Mouse (Mus musculus) kidney, postnatal 0 days (tissue): ENCODE measurements around the gene Pheta2. TPM values are rescaled to one million over a fixed set of nuclear protein-coding genes. Genes with fewer than 3 reads are reported as not detected.

Experiments
- ATAC-seq: fragments of 200-750 bp; cut with Nextera tagmentation; replicated peaks from 2 replicates; pipeline ENCODE4 v1.8.0; 2017; ENCODE audit warnings: low read depth, moderate number of reproducible peaks, moderate TSS enrichment, moderate library complexity; ENCODE audit not compliant: low FRiP score
- DNase-seq: peaks from one replicate; pipeline ENCODE4 v3.0.0-alpha.2; 2016; ENCODE audit warnings: low spot score
- H3K27ac ChIP-seq: fragments of 300-500 bp; sonication (generic); 2 replicates; pipeline ENCODE4 v1.5.1; 2014; ENCODE audit warnings: mild to moderate bottlenecking
- H3K27me3 ChIP-seq: fragments of 300-500 bp; sonication (generic); 2 replicates; pipeline ENCODE4 v1.6.1; 2014; ENCODE audit warnings: low read length, mixed read lengths; ENCODE audit not compliant: insufficient read depth
- H3K36me3 ChIP-seq: fragments of 300-500 bp; sonication (generic); 2 replicates; pipeline ENCODE4 v1.6.1; 2014; ENCODE audit warnings: low read length, mixed read lengths; ENCODE audit not compliant: insufficient read depth
- H3K4me1 ChIP-seq: fragments of 300-500 bp; sonication (generic); replicated peaks from 2 replicates; pipeline ENCODE4 v1.6.1; 2014; ENCODE audit warnings: antibody characterized with exemption, low read length, mixed read lengths; ENCODE audit not compliant: insufficient read depth
- H3K4me2 ChIP-seq: fragments of 300-500 bp; sonication (generic); 2 replicates; pipeline ENCODE4 v1.6.1; 2014; ENCODE audit warnings: mild to moderate bottlenecking, low read length, moderate library complexity, mixed read lengths
- H3K4me3 ChIP-seq: fragments of 300-500 bp; sonication (generic); replicated peaks from 2 replicates; pipeline ENCODE4 v1.5.1; 2014; ENCODE audit warnings: low read depth, low read length
- H3K9ac ChIP-seq: fragments of 300-500 bp; sonication (generic); 2 replicates; pipeline ENCODE4 v1.6.1; 2014; ENCODE audit warnings: low read depth, low read length
- H3K9me3 ChIP-seq: fragments of 300-500 bp; sonication (generic); replicated peaks from 2 replicates; pipeline ENCODE4 v1.6.1; 2016; ENCODE audit warnings: low read length, inconsistent platforms, mixed read lengths
- CTCF ChIP-seq: IDR thresholded peaks from 2 replicates; pipeline ENCODE4 v1.5.1; 2016; ENCODE audit warnings: antibody characterized with exemption, low read depth, mild to moderate bottlenecking, moderate library complexity
- WGBS: fragments of 180-500 bp; shearing (Covaris S2); extraction: QIAGEN DNeasy Blood & Tissue Kit; methylation state at CpG from one replicate; pipeline ENCODE4 v1.1.7; 2014; 5-methylcytosine and 5-hydroxymethylcytosine counted together
- polyA plus RNA-seq: library from polyadenylated mRNA; unstranded; fragments of >200 nt; fragmentation: Nextera tagmentation; extraction: Ambion mirVana; gene quantifications from 2 replicates; pipeline ENCODE4 v1.2.1, GENCODE M21; 2015

Gene Pheta2
- polyA plus RNA-seq, 1 experiment from 2014 or later: 7.4 TPM

DNA sequence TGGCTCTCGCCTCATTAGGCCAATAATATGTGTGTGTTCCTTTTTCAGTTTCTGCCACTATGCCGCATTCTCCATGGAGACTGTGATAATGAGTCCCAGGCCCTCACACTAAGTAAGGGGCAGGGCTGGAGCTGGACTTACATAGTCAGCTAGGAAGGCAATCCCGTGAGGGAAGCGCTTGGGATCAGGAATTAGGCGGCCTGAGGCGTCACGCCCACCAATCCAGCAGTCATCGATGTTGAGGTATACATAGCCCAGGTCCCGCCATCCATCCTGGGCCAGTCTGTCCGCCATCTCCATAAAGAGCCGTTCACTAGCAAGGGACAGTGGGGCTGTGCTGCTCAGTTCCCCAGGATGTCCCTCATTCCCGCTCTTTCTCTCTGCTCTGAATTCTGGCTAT, 2.1 kb upstream of the Pheta2 start:
- no peak for ATAC-seq
- WGBS: 84% methylated on average over 12 of the region's 12 CpGs
- no peak overlapping the region for H3K4me3 ChIP-seq
- no peaks in the 10 kb centered on the region for H3K27me3 ChIP-seq
- no peak overlapping the region for H3K9ac ChIP-seq
- peaks cover 18% of the 10 kb centered on the region for H3K4me1 ChIP-seq
- DNase-seq: no peak
- H3K9me3 ChIP-seq: no peaks in the 10 kb centered on the region
- no peak overlapping the region for H3K27ac ChIP-seq
- no peak overlapping the region for H3K4me2 ChIP-seq
- peaks cover 15% of the 10 kb centered on the region for H3K36me3 ChIP-seq
- TF ChIP-seq CTCF: no peak

DNA sequence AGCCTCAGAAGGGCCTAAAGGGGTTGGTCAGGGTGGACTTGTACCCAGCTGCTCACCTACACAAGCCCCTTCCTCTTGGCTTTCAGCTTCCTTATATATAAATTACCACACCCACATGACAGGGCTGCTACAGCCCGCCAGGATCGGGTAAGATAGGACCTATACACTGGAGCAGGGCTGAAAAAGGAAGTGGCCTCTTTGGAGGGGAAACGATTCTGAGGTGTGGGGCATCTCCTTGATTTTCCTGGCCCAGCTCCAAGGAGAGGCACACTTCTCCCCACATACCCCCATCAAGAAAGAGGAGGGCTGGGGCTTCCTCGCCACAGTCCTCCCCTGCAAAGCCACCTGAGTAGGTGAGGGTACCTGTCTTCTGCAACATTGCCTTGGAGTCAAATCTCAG, 867 bp upstream of the Pheta2 start:
- Histone ChIP-seq H3K4me2 (peak overlapping the region; percentile 64), H3K36me3 (peaks cover 14% of the 10 kb centered on the region), H3K27ac (peak overlapping the region; percentile 67), H3K27me3 (no peaks in the 10 kb centered on the region), H3K4me3 (peak overlapping the region; percentile 63), H3K9ac (peak overlapping the region; percentile 70), H3K4me1 (peaks cover 24% of the 10 kb centered on the region), H3K9me3 (no peaks in the 10 kb centered on the region)
- DNase-seq (no peak), ATAC-seq (no peak)
- TF ChIP-seq CTCF: no peak
- whole genome bisulfite sequencing: 19% methylated on average over 4 of the region's 4 CpGs

DNA sequence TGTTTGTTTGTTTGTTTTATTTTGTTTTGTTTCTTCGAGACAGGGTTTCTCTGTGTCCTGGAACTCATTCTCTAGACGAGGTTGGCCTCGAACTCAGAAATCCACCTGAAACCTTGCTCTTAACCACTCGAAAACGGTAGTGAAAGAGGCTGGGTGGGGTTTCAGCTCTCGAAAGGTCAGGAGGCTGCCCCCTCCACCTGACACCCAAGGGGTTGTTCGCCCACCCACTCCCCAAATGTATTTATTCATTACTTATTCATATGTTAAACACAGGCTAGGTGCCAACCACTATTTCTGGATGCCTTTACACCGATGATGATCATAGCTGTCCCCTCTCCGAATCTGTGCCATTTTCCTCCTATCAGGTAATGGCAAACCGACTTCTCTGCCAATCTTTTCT, 408 bp downstream of the Pheta2 start:
- ATAC-seq (no peak), DNase-seq (no peak)
- Histone ChIP-seq H3K27ac (peak overlapping the region; percentile 67; the same call in 1 of the 2 replicates), H3K4me3 (peak overlapping the region; percentile 63), H3K9ac (peak overlapping the region; percentile 70; the same call in 1 of the 2 replicates), H3K4me2 (peak overlapping the region; percentile 64), H3K4me1 (peaks cover 30% of the 10 kb centered on the region), H3K36me3 (peaks cover 12% of the 10 kb centered on the region), H3K27me3 (no peaks in the 10 kb centered on the region), H3K9me3 (no peaks in the 10 kb centered on the region)
- 57% methylated on average over 10 of the region's 10 CpGs for WGBS
- TF ChIP-seq CTCF: no peak

DNA sequence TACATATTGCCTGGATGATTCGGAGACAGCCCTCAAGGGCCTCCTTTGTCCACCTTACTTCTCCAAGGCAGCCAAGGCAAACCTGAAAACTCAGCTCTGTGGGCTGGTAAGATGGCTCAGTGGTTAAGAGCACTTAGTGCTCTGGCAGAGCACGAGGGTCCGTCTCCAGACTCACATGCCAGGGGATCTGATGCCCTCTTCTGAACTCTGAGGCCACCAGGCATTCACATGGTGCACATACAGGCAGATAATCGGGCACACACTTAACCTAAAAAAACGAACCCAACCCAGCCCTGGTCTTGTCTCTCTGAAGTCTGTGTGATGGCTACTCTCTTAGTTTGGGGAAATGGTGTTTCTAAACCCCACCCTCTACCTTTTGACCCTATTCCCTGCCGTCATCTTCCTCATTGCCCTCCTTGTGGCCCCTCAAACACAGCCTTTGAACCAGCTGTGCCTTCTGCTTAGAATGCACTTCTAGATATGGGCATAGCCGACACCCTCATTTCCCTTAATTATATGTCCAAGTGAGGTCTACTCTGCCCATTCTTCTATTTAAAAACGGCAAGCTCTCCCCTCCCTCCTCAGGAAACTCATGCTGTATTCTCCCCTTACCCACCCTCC, 1.0 kb downstream of the Pheta2 start:
- WGBS: 71% methylated on average over 8 of the region's 8 CpGs

DNA sequence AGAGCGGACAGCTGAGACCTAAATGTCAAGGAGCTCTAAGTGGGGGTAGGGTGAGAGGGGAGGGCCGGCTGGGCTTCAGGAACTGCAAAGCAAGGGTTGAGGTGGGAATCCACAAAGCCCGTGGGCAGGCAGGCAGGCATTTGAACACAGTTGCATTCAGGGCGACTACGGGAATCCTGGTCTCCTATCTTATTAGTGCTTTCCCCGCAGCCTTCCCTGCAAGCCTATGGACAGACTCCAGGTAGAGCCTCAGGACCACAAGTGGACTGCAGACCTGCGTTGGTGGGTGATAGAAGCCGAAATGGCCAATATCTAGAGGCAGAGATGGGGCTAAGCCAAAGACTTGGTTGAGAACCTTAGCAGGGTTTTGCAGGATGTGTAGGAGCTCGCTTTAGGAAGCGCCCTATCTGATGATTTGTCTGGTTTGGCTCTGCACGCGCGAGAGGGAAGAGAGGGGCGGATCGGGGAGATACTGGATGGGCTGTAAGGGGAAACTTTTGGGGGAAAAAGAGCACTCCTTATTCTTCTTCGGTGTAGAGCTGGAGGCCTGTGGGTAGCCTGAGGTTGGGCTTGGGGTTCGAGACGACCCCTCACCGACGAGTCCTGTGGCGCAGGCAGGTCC, 1.8 kb downstream of the Pheta2 start:
- ATAC-seq (no peak), DNase-seq (peak; percentile 40)
- 33% methylated on average over 21 of the region's 21 CpGs for WGBS
- peak overlapping the region; percentile 74 for H3K4me2 ChIP-seq
- no peak for TF ChIP-seq CTCF
- no peaks in the 10 kb centered on the region for H3K9me3 ChIP-seq
- no peaks in the 10 kb centered on the region for H3K27me3 ChIP-seq
- peak overlapping the region; percentile 80 for H3K27ac ChIP-seq
- H3K9ac ChIP-seq: peak overlapping the region; percentile 75
- peaks cover 7% of the 10 kb centered on the region for H3K36me3 ChIP-seq
- peak overlapping the region; percentile 44 for H3K4me3 ChIP-seq
- H3K4me1 ChIP-seq: peaks cover 30% of the 10 kb centered on the region

More for the DNA sequence above, 1.0 kb downstream of the Pheta2 start:
- no peak overlapping the region for H3K4me2 ChIP-seq
- no peak for ATAC-seq
- H3K9ac ChIP-seq: no peak overlapping the region
- no peak overlapping the region for H3K4me3 ChIP-seq
- H3K9me3 ChIP-seq: no peaks in the 10 kb centered on the region
- H3K4me1 ChIP-seq: peaks cover 30% of the 10 kb centered on the region
- no peak for DNase-seq
- TF ChIP-seq CTCF: no peak
- peaks cover 12% of the 10 kb centered on the region for H3K36me3 ChIP-seq
- H3K27ac ChIP-seq: no peak overlapping the region
- no peaks in the 10 kb centered on the region for H3K27me3 ChIP-seq

DNA sequence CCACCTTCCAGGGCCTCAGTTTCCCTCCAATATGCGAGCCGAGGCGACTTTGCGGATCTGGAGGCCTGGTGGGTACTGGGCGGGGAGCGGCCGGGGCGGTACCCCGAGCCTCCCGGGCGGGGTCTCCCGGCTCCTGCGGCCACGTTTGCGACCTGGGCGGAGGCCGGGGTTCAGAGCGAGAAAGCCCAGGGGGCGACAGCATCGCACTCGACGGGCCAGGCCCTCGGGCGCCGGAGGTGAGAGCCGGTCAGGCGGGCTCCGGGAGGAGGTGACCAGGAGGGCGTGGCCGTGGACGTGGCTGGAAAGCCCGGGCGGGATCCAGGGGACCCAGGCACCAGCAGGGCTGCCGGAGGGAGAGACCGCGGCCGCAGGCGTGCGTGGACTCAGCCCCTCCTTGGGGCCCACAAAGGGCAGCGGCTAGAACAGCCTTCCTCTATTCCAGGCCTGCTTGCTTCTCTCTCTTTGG, 2.3 kb downstream of the Pheta2 start:
- peak overlapping the region; percentile 74 for H3K4me2 ChIP-seq
- H3K4me3 ChIP-seq: peak overlapping the region; percentile 44
- H3K4me1 ChIP-seq: peaks cover 30% of the 10 kb centered on the region
- peak overlapping the region; percentile 80 for H3K27ac ChIP-seq
- no peaks in the 10 kb centered on the region for H3K9me3 ChIP-seq
- H3K27me3 ChIP-seq: no peaks in the 10 kb centered on the region
- H3K36me3 ChIP-seq: peaks cover 2% of the 10 kb centered on the region; the same call in 1 of the 2 replicates
- peak overlapping the region; percentile 75 for H3K9ac ChIP-seq
- TF ChIP-seq CTCF: no peak
- DNase-seq (peak; percentile 74), ATAC-seq (no peak)
- 1% methylated on average over 40 of the region's 40 CpGs for WGBS
